ENCODE assay signal across 11 mouse cellular contexts in genomic region chr19:60015614-60016300, GRCm38 (mm10).
DNase-seq lines count a peak whose midpoint lies in the region; ATAC-seq and TF ChIP-seq lines count a peak whose summit lies in the region.
"Had no signal": no experiment of that assay in that cellular context is flagged by ENCODE, and none has a peak within 500 bp of the region (broad histone marks: within the 10 kb centered on the region; RNA-seq: fewer than 3 reads in every experiment).

No protein-coding gene starts in this region.

- intact Hi-C loops in left cerebral cortex, postnatal 4 days (cut with DNase I): no loop called here

- no peak for TF ChIP-seq CTCF in brain, embryonic 14.5 days (IDR thresholded peaks at IDR 0.05; ENCODE audit: borderline replicate concordance, extremely low read depth, insufficient read depth, insufficient read length)
- no peak for TF ChIP-seq CTCF in forebrain, postnatal 0 days (IDR thresholded peaks at IDR 0.05; ENCODE audit: low read depth)

- 0 out of 2 replicates have a peak overlapping the region, but pooled peaks have one; percentile 11 for H3K4me2 ChIP-seq in embryonic facial prominence, embryonic 11.5 days (ENCODE audit: low read depth, low read length)
- peak overlapping the region; percentile 14; the same call in 1 of the 2 replicates for H3K4me2 ChIP-seq in forebrain, postnatal 0 days (ENCODE audit: low read depth)
- H3K4me2 ChIP-seq in limb, embryonic 13.5 days (replicated peaks): peak overlapping the region; percentile 53

- no peak overlapping the region for H3K4me3 ChIP-seq in embryonic facial prominence, embryonic 11.5 days (ENCODE audit: low read depth, low read length)
- no peak overlapping the region for H3K4me3 ChIP-seq in forebrain, postnatal 0 days (ENCODE audit: low read depth, low read length)
- H3K4me3 ChIP-seq in limb, embryonic 13.5 days: peak overlapping the region; percentile 10; the same call in 1 of the 2 replicates

- H3K9ac ChIP-seq in embryonic facial prominence, embryonic 11.5 days (replicated peaks; ENCODE audit: low read length): no peak overlapping the region
- H3K9ac ChIP-seq in forebrain, postnatal 0 days: no peak overlapping the region
- no peak overlapping the region for H3K9ac ChIP-seq in limb, embryonic 13.5 days
- H3K9ac ChIP-seq: liver, postnatal 0 days had no signal

- TF ChIP-seq POLR2A in brain, embryonic 14.5 days (IDR thresholded peaks at IDR 0.05; ENCODE audit: borderline replicate concordance, extremely low read depth, insufficient read depth, insufficient read length, poor library complexity, severe bottlenecking): no peak

- H3K4me1 ChIP-seq in embryonic facial prominence, embryonic 11.5 days (ENCODE audit: control insufficient read depth, insufficient read depth, low read length): peaks cover 2% of the 10 kb centered on the region; the same call in 1 of the 2 replicates
- no peaks in the 10 kb centered on the region for H3K4me1 ChIP-seq in forebrain, postnatal 0 days (ENCODE audit: insufficient read depth)
- peaks cover 30% of the 10 kb centered on the region for H3K4me1 ChIP-seq in limb, embryonic 13.5 days

- peak; percentile 72 for ATAC-seq in embryonic facial prominence, embryonic 11.5 days (replicated peaks; ENCODE audit: insufficient number of reproducible peaks, low FRiP score, low TSS enrichment, low read depth)
- ATAC-seq in forebrain, postnatal 0 days: no peak; the same call in 1 of the 2 replicates
- peak; percentile 90 for ATAC-seq in limb, embryonic 13.5 days (ENCODE audit: low FRiP score, low read depth)
- ATAC-seq in frontal cortex, adult (ENCODE audit: low TSS enrichment): no peak
- no peak for ATAC-seq in megakaryocyte progenitor cell, adult 5-6 weeks (replicated peaks; ENCODE audit: poor library complexity)
- ATAC-seq: liver, postnatal 0 days had no signal

- DNase-seq in brain, embryonic 14.5 days (ENCODE audit: low read depth): peak; percentile 91
- DNase-seq in embryonic facial prominence, embryonic 11.5 days (ENCODE audit: low spot score): peak; percentile 85
- DNase-seq in forebrain, postnatal 0 days: peak; percentile 5
- DNase-seq in left cerebral cortex, postnatal 4 days: no peak
- DNase-seq in kidney, adult 11 months: no peak
- DNase-seq: kidney, postnatal 14 days; liver, postnatal 0 days; right cerebral cortex, postnatal 25 days had no signal

- no peaks in the 10 kb centered on the region for H3K9me3 ChIP-seq in embryonic facial prominence, embryonic 11.5 days (replicated peaks; ENCODE audit: control insufficient read depth, low read length)
- H3K9me3 ChIP-seq in forebrain, postnatal 0 days (ENCODE audit: low read length): no peaks in the 10 kb centered on the region
- no peaks in the 10 kb centered on the region for H3K9me3 ChIP-seq in limb, embryonic 13.5 days

- WGBS in embryonic facial prominence, embryonic 11.5 days: 8% methylated on average over 12 of the region's 12 CpGs
- 3% methylated on average over 12 of the region's 12 CpGs for WGBS in forebrain, postnatal 0 days
- 4% methylated on average over 12 of the region's 12 CpGs for WGBS in limb, embryonic 13.5 days

- no peaks in the 10 kb centered on the region for H3K36me3 ChIP-seq in embryonic facial prominence, embryonic 11.5 days (replicated peaks; ENCODE audit: control insufficient read depth, insufficient read depth, low read depth, low read length)
- H3K36me3 ChIP-seq in forebrain, postnatal 0 days (ENCODE audit: insufficient read depth): no peaks in the 10 kb centered on the region
- no peaks in the 10 kb centered on the region for H3K36me3 ChIP-seq in limb, embryonic 13.5 days

- H3K27ac ChIP-seq in embryonic facial prominence, embryonic 11.5 days (replicated peaks; ENCODE audit: low read depth, low read length): peak overlapping the region; percentile 13; the same call in 1 of the 2 replicates
- no peak overlapping the region for H3K27ac ChIP-seq in forebrain, postnatal 0 days (ENCODE audit: low read depth, low read length)
- H3K27ac ChIP-seq in limb, embryonic 13.5 days: no peak overlapping the region

- H3K27me3 ChIP-seq in embryonic facial prominence, embryonic 11.5 days (ENCODE audit: control insufficient read depth, insufficient read depth, low read length): no peaks in the 10 kb centered on the region
- no peaks in the 10 kb centered on the region for H3K27me3 ChIP-seq in forebrain, postnatal 0 days (ENCODE audit: insufficient read depth, low read length)
- no peaks in the 10 kb centered on the region for H3K27me3 ChIP-seq in limb, embryonic 13.5 days

Comparison
In these comparisons a context has a peak if more than half of its experiments do, and no peak if none do; other contexts are left out.
1. DNase-seq: peak in brain, embryonic 14.5 days (single experiment), embryonic facial prominence, embryonic 11.5 days (single experiment) and forebrain, postnatal 0 days (single experiment); none in left cerebral cortex, postnatal 4 days (single experiment) and kidney, adult 11 months (single experiment).
2. ATAC-seq: peak in embryonic facial prominence, embryonic 11.5 days (single experiment) and limb, embryonic 13.5 days (single experiment); none in forebrain, postnatal 0 days (single experiment), frontal cortex, adult (single experiment) and megakaryocyte progenitor cell, adult 5-6 weeks (single experiment).
3. Peak in every context shown above with its lines, with median percentiles within 50 percentile points of each other: H3K4me2 ChIP-seq.